Mouse (Mus musculus) ovary, postnatal 10 days (tissue): ENCODE measurements around the gene Slc38a10.
A peak's percentile ranks its signal among the peaks of the same experiment; 100 is the strongest.

Experiments used
- DNase-seq: peaks from one replicate; pipeline ENCODE4 v3.0.0; 2022; ENCODE audit warnings: low spot score

The Slc38a10 gene

GRCm38 (mm10) chr11:120101036-120101435 lies 50.1 kb downstream of the Slc38a10 start:
- peak; percentile 40 for DNase-seq

GRCm38 (mm10) chr11:120098588-120099511 lies 52.3 kb downstream of the Slc38a10 start, which contains the start of the genes Tepsin and Ndufaf8:
TSS of gene Tepsin (minus strand) at chr11:120098731.
TSS of gene Ndufaf8 (plus strand) at chr11:120098928.
- peak; percentile 100 for DNase-seq

- DNase-seq = no peak
Observed at GRCm38 (mm10) chr11:120092817-120093591, 58.1 kb downstream of the Slc38a10 start.

- DNase-seq = no peak
Observed at GRCm38 (mm10) chr11:120090661-120091060, 60.5 kb downstream of the Slc38a10 start.

- DNase-seq = peak; percentile 88
Observed at GRCm38 (mm10) chr11:120086702-120087152, 64.4 kb downstream of the Slc38a10 start, which contains the start of gene Cep131. TSS of gene Cep131 (minus strand) at chr11:120086827.

- peak; percentile 15 for DNase-seq
Observed at GRCm38 (mm10) chr11:120085891-120086627, 65.1 kb downstream of the Slc38a10 start.

GRCm38 (mm10) chr11:120080282-120080681 lies 70.9 kb downstream of the Slc38a10 start:
- DNase-seq = no peak

GRCm38 (mm10) chr11:120076191-120076590 lies 75.0 kb downstream of the Slc38a10 start:
- no peak for DNase-seq

- DNase-seq = no peak
Observed at GRCm38 (mm10) chr11:120072986-120073647, 78.0 kb downstream of the Slc38a10 start.

- DNase-seq = no peak
Observed at GRCm38 (mm10) chr11:120071731-120072320, 79.3 kb downstream of the Slc38a10 start.

- no peak for DNase-seq
Observed at GRCm38 (mm10) chr11:120071065-120071464, 80.1 kb downstream of the Slc38a10 start.

- no peak for DNase-seq
Observed at GRCm38 (mm10) chr11:120070286-120070930, 80.7 kb downstream of the Slc38a10 start.

GRCm38 (mm10) chr11:120069261-120069660 lies 81.9 kb downstream of the Slc38a10 start:
- DNase-seq = no peak

GRCm38 (mm10) chr11:120067834-120068233 lies 83.3 kb downstream of the Slc38a10 start:
- no peak for DNase-seq

GRCm38 (mm10) chr11:120065291-120065690 lies 85.9 kb downstream of the Slc38a10 start:
- DNase-seq = no peak

- DNase-seq = no peak
Observed at GRCm38 (mm10) chr11:120064668-120065040, 86.5 kb downstream of the Slc38a10 start.

- no peak for DNase-seq
Observed at GRCm38 (mm10) chr11:120064006-120064667, 87.0 kb downstream of the Slc38a10 start.

GRCm38 (mm10) chr11:120063326-120063725 lies 87.8 kb downstream of the Slc38a10 start:
- DNase-seq = no peak

- DNase-seq = no peak
Observed at GRCm38 (mm10) chr11:120060634-120061033, 90.5 kb downstream of the Slc38a10 start.
